Mouse (Mus musculus) embryonic facial prominence, embryonic 10.5 days (tissue): ENCODE measurements around the gene Rbm28. TPM values are rescaled to one million over a fixed set of nuclear protein-coding genes. Genes with fewer than 3 reads are reported as not detected.
A peak's percentile ranks its signal among the peaks of the same experiment; 100 is the strongest.

Experiments
- DNase-seq: peaks from one replicate; pipeline ENCODE4 v3.0.0-alpha.2; 2017; ENCODE audit warnings: low spot score
- H3K27ac ChIP-seq: fragments of 300-500 bp; sonication (generic); replicated peaks from 2 replicates; pipeline ENCODE4 v1.5.1; 2016; ENCODE audit warnings: mild to moderate bottlenecking
- H3K27me3 ChIP-seq: fragments of 300-500 bp; sonication (generic); replicated peaks from 2 replicates; pipeline ENCODE4 v1.6.1; 2016; ENCODE audit warnings: low read depth, mild to moderate bottlenecking; ENCODE audit not compliant: poor library complexity, severe bottlenecking
- H3K36me3 ChIP-seq: fragments of 300-500 bp; sonication (generic); replicated peaks from 2 replicates; pipeline ENCODE4 v1.6.1; 2016; ENCODE audit warnings: mild to moderate bottlenecking, moderate library complexity
- H3K4me1 ChIP-seq: fragments of 300-500 bp; sonication (generic); 2 replicates; pipeline ENCODE4 v1.6.1; 2016
- H3K4me3 ChIP-seq: fragments of 300-500 bp; sonication (generic); 2 replicates; pipeline ENCODE4 v1.5.1; 2016; ENCODE audit warnings: mild to moderate bottlenecking, moderate library complexity
- H3K9me3 ChIP-seq: fragments of 300-500 bp; sonication (generic); 2 replicates; pipeline ENCODE4 v1.6.1; 2016; ENCODE audit warnings: mild to moderate bottlenecking
- WGBS: fragments of 180-500 bp; shearing (Covaris S2); methylation state at CpG from one replicate; pipeline ENCODE4 v1.1.7; 2016; 5-methylcytosine and 5-hydroxymethylcytosine counted together
- polyA plus RNA-seq: library from polyadenylated mRNA; unstranded; fragments of >200 nt; fragmentation: Nextera tagmentation; extraction: Ambion mirVana; gene quantifications from 2 replicates; pipeline ENCODE4 v1.2.1, GENCODE M21; 2016

Gene Rbm28
- polyA plus RNA-seq, 1 experiment from 2014 or later, result 53.9 TPM

GRCm38 (mm10) chr6:29117417-29118104 is 47.2 kb downstream of the Rbm28 start:
- Histone ChIP-seq H3K27ac (no peak overlapping the region), H3K4me1 (no peaks in the 10 kb centered on the region; the same call in 1 of the 2 replicates), H3K27me3 (no peaks in the 10 kb centered on the region), H3K9me3 (no peaks in the 10 kb centered on the region), H3K36me3 (0 out of 2 replicates have a peak, but pooled peaks cover 6% of the 10 kb centered on the region), H3K4me3 (no peak overlapping the region)
- WGBS, result 76% methylated on average over 7 of the region's 7 CpGs
- no peak for DNase-seq

GRCm38 (mm10) chr6:29115756-29116155 is 49.0 kb downstream of the Rbm28 start:
- 72% methylated on average over 7 of the region's 7 CpGs for WGBS
- H3K27ac ChIP-seq, result no peak overlapping the region
- no peaks in the 10 kb centered on the region for H3K36me3 ChIP-seq
- peaks cover 16% of the 10 kb centered on the region; the same call in 1 of the 2 replicates for H3K9me3 ChIP-seq
- H3K4me1 ChIP-seq, result no peaks in the 10 kb centered on the region; the same call in 1 of the 2 replicates
- no peak overlapping the region for H3K4me3 ChIP-seq
- H3K27me3 ChIP-seq, result no peaks in the 10 kb centered on the region
- DNase-seq, result no peak

GRCm38 (mm10) chr6:29111501-29111900 is 53.3 kb downstream of the Rbm28 start:
- DNase-seq, result no peak
- no peak overlapping the region for H3K4me3 ChIP-seq
- peaks cover 16% of the 10 kb centered on the region; the same call in 1 of the 2 replicates for H3K9me3 ChIP-seq
- WGBS, result 89% methylated on average over 4 of the region's 4 CpGs
- no peaks in the 10 kb centered on the region for H3K4me1 ChIP-seq
- no peaks in the 10 kb centered on the region for H3K36me3 ChIP-seq
- no peak overlapping the region for H3K27ac ChIP-seq
- H3K27me3 ChIP-seq, result no peaks in the 10 kb centered on the region

- Histone ChIP-seq H3K9me3 (peaks cover 16% of the 10 kb centered on the region; the same call in 1 of the 2 replicates), H3K4me3 (no peak overlapping the region), H3K27ac (no peak overlapping the region), H3K4me1 (no peaks in the 10 kb centered on the region), H3K36me3 (no peaks in the 10 kb centered on the region), H3K27me3 (no peaks in the 10 kb centered on the region)
- WGBS, result 77% methylated on average over 1 of the region's 1 CpGs
- no peak for DNase-seq
Measured at GRCm38 (mm10) chr6:29108376-29108775, 56.4 kb downstream of the Rbm28 start.

- no peak overlapping the region for H3K4me3 ChIP-seq
- H3K9me3 ChIP-seq, result no peaks in the 10 kb centered on the region
- H3K27me3 ChIP-seq, result no peaks in the 10 kb centered on the region
- no peak for DNase-seq
- H3K36me3 ChIP-seq, result no peaks in the 10 kb centered on the region
- 93% methylated on average over 9 of the region's 9 CpGs for WGBS
- no peak overlapping the region for H3K27ac ChIP-seq
- H3K4me1 ChIP-seq, result peaks cover 11% of the 10 kb centered on the region
Measured at GRCm38 (mm10) chr6:29101248-29101864, 63.5 kb downstream of the Rbm28 start.

- DNase-seq, result no peak
Measured at GRCm38 (mm10) chr6:29100423-29100822, 64.4 kb downstream of the Rbm28 start.

GRCm38 (mm10) chr6:29099536-29100170 is 65.2 kb downstream of the Rbm28 start:
- 73% methylated on average over 14 of the region's 14 CpGs for whole genome bisulfite sequencing
- DNase-seq, result no peak
- no peaks in the 10 kb centered on the region for H3K9me3 ChIP-seq

More at GRCm38 (mm10) chr6:29100423-29100822, 64.4 kb downstream of the Rbm28 start:
- Histone ChIP-seq H3K27ac (no peak overlapping the region), H3K4me1 (peaks cover 11% of the 10 kb centered on the region), H3K27me3 (no peaks in the 10 kb centered on the region), H3K4me3 (no peak overlapping the region), H3K36me3 (no peaks in the 10 kb centered on the region), H3K9me3 (no peaks in the 10 kb centered on the region)
- WGBS, result 44% methylated on average over 3 of the region's 3 CpGs

GRCm38 (mm10) chr6:29092904-29093303 is 71.9 kb downstream of the Rbm28 start:
- WGBS, result 55% methylated on average over 11 of the region's 11 CpGs
- peaks cover 8% of the 10 kb centered on the region; the same call in 1 of the 2 replicates for H3K4me1 ChIP-seq
- no peaks in the 10 kb centered on the region for H3K36me3 ChIP-seq
- no peak for DNase-seq
- peaks cover 15% of the 10 kb centered on the region for H3K9me3 ChIP-seq
- no peak overlapping the region for H3K27ac ChIP-seq
- no peaks in the 10 kb centered on the region for H3K27me3 ChIP-seq
- H3K4me3 ChIP-seq, result no peak overlapping the region

More at GRCm38 (mm10) chr6:29099536-29100170, 65.2 kb downstream of the Rbm28 start:
- H3K27me3 ChIP-seq, result no peaks in the 10 kb centered on the region
- H3K27ac ChIP-seq, result no peak overlapping the region
- H3K4me3 ChIP-seq, result no peak overlapping the region
- H3K36me3 ChIP-seq, result no peaks in the 10 kb centered on the region
- H3K4me1 ChIP-seq, result peaks cover 11% of the 10 kb centered on the region

GRCm38 (mm10) chr6:29092234-29092633 is 72.6 kb downstream of the Rbm28 start:
- WGBS, result 82% methylated on average over 7 of the region's 7 CpGs
- no peak for DNase-seq
- Histone ChIP-seq H3K4me3 (no peak overlapping the region), H3K27me3 (no peaks in the 10 kb centered on the region), H3K4me1 (peaks cover 10% of the 10 kb centered on the region; the same call in 1 of the 2 replicates), H3K27ac (no peak overlapping the region), H3K36me3 (no peaks in the 10 kb centered on the region), H3K9me3 (peaks cover 15% of the 10 kb centered on the region)

- WGBS, result 68% methylated on average over 7 of the region's 7 CpGs
- Histone ChIP-seq H3K36me3 (no peaks in the 10 kb centered on the region), H3K4me1 (peaks cover 25% of the 10 kb centered on the region), H3K27ac (no peak overlapping the region; the same call in 1 of the 2 replicates), H3K4me3 (no peak overlapping the region), H3K9me3 (peaks cover 12% of the 10 kb centered on the region), H3K27me3 (no peaks in the 10 kb centered on the region)
- DNase-seq, result peak; percentile 20
Measured at GRCm38 (mm10) chr6:29087921-29088709, 76.7 kb downstream of the Rbm28 start.

GRCm38 (mm10) chr6:29084401-29084800 is 80.4 kb downstream of the Rbm28 start:
- DNase-seq, result peak; percentile 45
- Histone ChIP-seq H3K4me3 (no peak overlapping the region), H3K36me3 (no peaks in the 10 kb centered on the region), H3K27ac (no peak overlapping the region), H3K27me3 (no peaks in the 10 kb centered on the region), H3K9me3 (no peaks in the 10 kb centered on the region), H3K4me1 (peaks cover 28% of the 10 kb centered on the region)
- 59% methylated on average over 7 of the region's 7 CpGs for WGBS

GRCm38 (mm10) chr6:29082776-29083354 is 81.9 kb downstream of the Rbm28 start:
- DNase-seq, result peak; percentile 26
- no peaks in the 10 kb centered on the region for H3K36me3 ChIP-seq
- peaks cover 20% of the 10 kb centered on the region for H3K4me1 ChIP-seq
- no peaks in the 10 kb centered on the region for H3K27me3 ChIP-seq
- H3K9me3 ChIP-seq, result no peaks in the 10 kb centered on the region
- no peak overlapping the region for H3K27ac ChIP-seq
- WGBS, result 39% methylated on average over 9 of the region's 9 CpGs
- H3K4me3 ChIP-seq, result no peak overlapping the region
